Mouse (Mus musculus) thymus, postnatal 10 days (tissue): ENCODE measurements around the gene Mrps21.

Experiments used
- DNase-seq, 2 experiments: peaks; one replicate each; pipeline ENCODE4 v3.0.0; 2021; ENCODE audit warnings: low spot score in 2 of 2

The Mrps21 gene

GRCm38 (mm10) chr3:95855502-95856089 lies 15.7 kb downstream of the Mrps21 start, which contains the start of gene Prpf3:
TSS of gene Prpf3 (minus strand) at chr3:95855885.
- DNase-seq = peak; percentile 88 to 91

GRCm38 (mm10) chr3:95851317-95851716 lies 20.0 kb downstream of the Mrps21 start:
- DNase-seq = no peak

- DNase-seq = no peak
Observed at GRCm38 (mm10) chr3:95850611-95851010, 20.7 kb downstream of the Mrps21 start.

GRCm38 (mm10) chr3:95842503-95843214 lies 28.7 kb downstream of the Mrps21 start:
- no peak for DNase-seq

GRCm38 (mm10) chr3:95839250-95839649 lies 32.1 kb downstream of the Mrps21 start:
- no peak for DNase-seq

GRCm38 (mm10) chr3:95829053-95829452 lies 42.3 kb downstream of the Mrps21 start:
- no peak for DNase-seq

- DNase-seq = no peak
Observed at GRCm38 (mm10) chr3:95826275-95826674, 45.0 kb downstream of the Mrps21 start.

GRCm38 (mm10) chr3:95820046-95821010 lies 51.0 kb downstream of the Mrps21 start:
- DNase-seq = no peak

GRCm38 (mm10) chr3:95819351-95819985 lies 51.9 kb downstream of the Mrps21 start:
- peak; percentile 100 for DNase-seq

- peak; percentile 57 to 62 for DNase-seq
Observed at GRCm38 (mm10) chr3:95818571-95819288, 52.6 kb downstream of the Mrps21 start, which contains the start of gene Rprd2. TSS of gene Rprd2 (minus strand) at chr3:95818863.

- peak; percentile 28 to 31 for DNase-seq
Observed at GRCm38 (mm10) chr3:95818026-95818511, 53.2 kb downstream of the Mrps21 start.

- DNase-seq = no peak
Observed at GRCm38 (mm10) chr3:95816681-95817080, 54.6 kb downstream of the Mrps21 start.
